Mouse (Mus musculus): ENCODE measurements at regions not wholly inside any gene's neighbourhood (a gene's known extent, or its start where the extent isn't known, plus 50 kb on each side); places are given as distances from the start of the nearest gene placed in this dataset.

- H3K36me3 ChIP-seq (replicated peaks): no peaks in the 10 kb centered on the region
- DNase-seq (ENCODE audit: low spot score) (no peak), ATAC-seq (ENCODE audit: extremely low read depth, insufficient number of reproducible peaks, low FRiP score, poor library complexity, severe bottlenecking) (no peak)
- H3K4me3 ChIP-seq (ENCODE audit: low read depth, low read length): no peak overlapping the region
- H3K9me3 ChIP-seq (replicated peaks): peaks cover 77% of the 10 kb centered on the region
- no peaks in the 10 kb centered on the region for H3K27me3 ChIP-seq (ENCODE audit: insufficient read depth, low read length)
- H3K4me1 ChIP-seq (ENCODE audit: insufficient read depth, low read depth, low read length): no peaks in the 10 kb centered on the region
- TF ChIP-seq GATA2 (IDR thresholded peaks at IDR 0.05; ENCODE audit: borderline replicate concordance, low read depth, low read length): no peak
- TF ChIP-seq POLR2AphosphoS5 (IDR thresholded peaks at IDR 0.05; ENCODE audit: insufficient replicate concordance, low read depth, low read length): no peak
- TF ChIP-seq CTCF (IDR thresholded peaks at IDR 0.05; ENCODE audit: low read depth, low read length): no peak
- TF ChIP-seq TAL1 (conservative IDR thresholded peaks at IDR 0.05; ENCODE audit: low read depth, low read length): no peak
- TF ChIP-seq GATA1 (IDR thresholded peaks at IDR 0.05; ENCODE audit: borderline replicate concordance, low read length): no peak
Measured at GRCm38 (mm10) chr11:113005895-113006294, 223.9 kb downstream of the Sox9 start.

GRCm38 (mm10) chr11:113008521-113008920 lies 226.5 kb downstream of the Sox9 start:
- no peak for DNase-seq (ENCODE audit: low spot score)
- no peak for TF ChIP-seq CTCF (IDR thresholded peaks at IDR 0.05; ENCODE audit: low read depth, low read length)
- no peak for TF ChIP-seq POLR2AphosphoS5 (IDR thresholded peaks at IDR 0.05; ENCODE audit: insufficient replicate concordance, low read depth, low read length)
- TF ChIP-seq GATA2 (IDR thresholded peaks at IDR 0.05; ENCODE audit: borderline replicate concordance, low read depth, low read length): no peak
- no peak for TF ChIP-seq TAL1 (conservative IDR thresholded peaks at IDR 0.05; ENCODE audit: low read depth, low read length)
- no peak for TF ChIP-seq GATA1 (IDR thresholded peaks at IDR 0.05; ENCODE audit: borderline replicate concordance, low read length)
- H3K4me1 ChIP-seq (ENCODE audit: insufficient read depth, low read depth, low read length): no peaks in the 10 kb centered on the region

GRCm38 (mm10) chr11:113009376-113009775 lies 227.4 kb downstream of the Sox9 start:
- Histone ChIP-seq H3K9me3 (replicated peaks) (peaks cover 79% of the 10 kb centered on the region), H3K4me1 (ENCODE audit: insufficient read depth, low read depth, low read length) (no peaks in the 10 kb centered on the region), H3K36me3 (replicated peaks) (no peaks in the 10 kb centered on the region), H3K27me3 (ENCODE audit: insufficient read depth, low read length) (no peaks in the 10 kb centered on the region), H3K4me3 (ENCODE audit: low read depth, low read length) (no peak overlapping the region)
- no peak for ATAC-seq (ENCODE audit: extremely low read depth, insufficient number of reproducible peaks, low FRiP score, poor library complexity, severe bottlenecking)
- DNase-seq (ENCODE audit: low spot score): no peak
- TF ChIP-seq POLR2AphosphoS5 (IDR thresholded peaks at IDR 0.05; ENCODE audit: insufficient replicate concordance, low read depth, low read length): no peak
- TF ChIP-seq GATA1 (IDR thresholded peaks at IDR 0.05; ENCODE audit: borderline replicate concordance, low read length): no peak
- no peak for TF ChIP-seq GATA2 (IDR thresholded peaks at IDR 0.05; ENCODE audit: borderline replicate concordance, low read depth, low read length)
- TF ChIP-seq CTCF (IDR thresholded peaks at IDR 0.05; ENCODE audit: low read depth, low read length): no peak
- no peak for TF ChIP-seq TAL1 (conservative IDR thresholded peaks at IDR 0.05; ENCODE audit: low read depth, low read length)

More at GRCm38 (mm10) chr11:113008521-113008920, 226.5 kb downstream of the Sox9 start:
- ATAC-seq (ENCODE audit: extremely low read depth, insufficient number of reproducible peaks, low FRiP score, poor library complexity, severe bottlenecking): no peak
- Histone ChIP-seq H3K36me3 (replicated peaks) (no peaks in the 10 kb centered on the region), H3K27me3 (ENCODE audit: insufficient read depth, low read length) (no peaks in the 10 kb centered on the region), H3K9me3 (replicated peaks) (peaks cover 76% of the 10 kb centered on the region), H3K4me3 (ENCODE audit: low read depth, low read length) (no peak overlapping the region)

GRCm38 (mm10) chr11:113010906-113011305 lies 228.9 kb downstream of the Sox9 start:
- H3K4me1 ChIP-seq (ENCODE audit: insufficient read depth, low read depth, low read length): no peaks in the 10 kb centered on the region
- H3K27me3 ChIP-seq (ENCODE audit: insufficient read depth, low read length): no peaks in the 10 kb centered on the region
- H3K4me3 ChIP-seq (ENCODE audit: low read depth, low read length): no peak overlapping the region
- peaks cover 76% of the 10 kb centered on the region for H3K9me3 ChIP-seq (replicated peaks)
- TF ChIP-seq CTCF (IDR thresholded peaks at IDR 0.05; ENCODE audit: low read depth, low read length) (no peak), TAL1 (conservative IDR thresholded peaks at IDR 0.05; ENCODE audit: low read depth, low read length) (no peak), POLR2AphosphoS5 (IDR thresholded peaks at IDR 0.05; ENCODE audit: insufficient replicate concordance, low read depth, low read length) (no peak), GATA2 (IDR thresholded peaks at IDR 0.05; ENCODE audit: borderline replicate concordance, low read depth, low read length) (no peak), GATA1 (IDR thresholded peaks at IDR 0.05; ENCODE audit: borderline replicate concordance, low read length) (no peak)
- H3K36me3 ChIP-seq (replicated peaks): no peaks in the 10 kb centered on the region
- DNase-seq (ENCODE audit: low spot score): no peak
- ATAC-seq (ENCODE audit: extremely low read depth, insufficient number of reproducible peaks, low FRiP score, poor library complexity, severe bottlenecking): no peak

GRCm38 (mm10) chr11:113014186-113015010 lies 232.4 kb downstream of the Sox9 start:
- no peaks in the 10 kb centered on the region for H3K4me1 ChIP-seq (ENCODE audit: insufficient read depth, low read depth, low read length)
- TF ChIP-seq POLR2AphosphoS5 (IDR thresholded peaks at IDR 0.05; ENCODE audit: insufficient replicate concordance, low read depth, low read length): no peak
- no peak for TF ChIP-seq GATA2 (IDR thresholded peaks at IDR 0.05; ENCODE audit: borderline replicate concordance, low read depth, low read length)
- no peak for TF ChIP-seq GATA1 (IDR thresholded peaks at IDR 0.05; ENCODE audit: borderline replicate concordance, low read length)
- no peak for TF ChIP-seq CTCF (IDR thresholded peaks at IDR 0.05; ENCODE audit: low read depth, low read length)
- no peak for TF ChIP-seq TAL1 (conservative IDR thresholded peaks at IDR 0.05; ENCODE audit: low read depth, low read length)
- ATAC-seq (ENCODE audit: extremely low read depth, insufficient number of reproducible peaks, low FRiP score, poor library complexity, severe bottlenecking) (no peak), DNase-seq (ENCODE audit: low spot score) (no peak)
- H3K9me3 ChIP-seq (replicated peaks): peaks cover 86% of the 10 kb centered on the region
- H3K36me3 ChIP-seq (replicated peaks): no peaks in the 10 kb centered on the region
- H3K27me3 ChIP-seq (ENCODE audit: insufficient read depth, low read length): no peaks in the 10 kb centered on the region
- H3K4me3 ChIP-seq (ENCODE audit: low read depth, low read length): no peak overlapping the region

- Histone ChIP-seq H3K27me3 (ENCODE audit: insufficient read depth, low read length) (no peaks in the 10 kb centered on the region), H3K36me3 (replicated peaks) (no peaks in the 10 kb centered on the region), H3K4me1 (ENCODE audit: insufficient read depth, low read depth, low read length) (no peaks in the 10 kb centered on the region), H3K9me3 (replicated peaks) (peaks cover 85% of the 10 kb centered on the region), H3K4me3 (ENCODE audit: low read depth, low read length) (no peak overlapping the region)
- no peak for TF ChIP-seq TAL1 (conservative IDR thresholded peaks at IDR 0.05; ENCODE audit: low read depth, low read length)
- no peak for TF ChIP-seq POLR2AphosphoS5 (IDR thresholded peaks at IDR 0.05; ENCODE audit: insufficient replicate concordance, low read depth, low read length)
- no peak for TF ChIP-seq CTCF (IDR thresholded peaks at IDR 0.05; ENCODE audit: low read depth, low read length)
- TF ChIP-seq GATA1 (IDR thresholded peaks at IDR 0.05; ENCODE audit: borderline replicate concordance, low read length): no peak
- TF ChIP-seq GATA2 (IDR thresholded peaks at IDR 0.05; ENCODE audit: borderline replicate concordance, low read depth, low read length): no peak
- ATAC-seq (ENCODE audit: extremely low read depth, insufficient number of reproducible peaks, low FRiP score, poor library complexity, severe bottlenecking): no peak
- DNase-seq (ENCODE audit: low spot score): no peak
Measured at GRCm38 (mm10) chr11:113015686-113016304, 233.8 kb downstream of the Sox9 start.

All from G1E (cell line).